Mouse (Mus musculus): Measurements from ENCODE around the gene Gm20538. TPM values are rescaled to one million over a fixed set of nuclear protein-coding genes. Genes with fewer than 3 reads are reported as not detected.
A peak's percentile ranks its signal among the peaks of the same experiment; 100 is the strongest.

The Gm20538 gene
- total RNA-seq (2021), result not detected
- long read RNA-seq, experiment 1, result 0 reads
- long read RNA-seq, experiment 2, partial matches to known transcripts, result 0 of 1 reads
- long read RNA-seq, experiment 2, other reads (novel, unspliced or antisense), result 1 of 1 reads

- intact Hi-C loops (cut with DNase I), result no loop called here
- no peak for DNase-seq
These were observed at the start of gene Gm20538 for GRCm38 (mm10) chr19:44552731-44553130. Gene Gm20538, minus strand, starts transcription at chr19:44552831.

- no peak for DNase-seq
- intact Hi-C loops (cut with DNase I), result no loop called here
These were observed 41.5 kb upstream of the Gm20538 start for GRCm38 (mm10) chr19:44594180-44594579.

- no peak for DNase-seq
- intact Hi-C loops (cut with DNase I), result no loop called here
These were observed 39.0 kb upstream of the Gm20538 start for GRCm38 (mm10) chr19:44591638-44592037.

GRCm38 (mm10) chr19:44590992-44591391 is 38.4 kb upstream of the Gm20538 start:
- DNase-seq, result no peak
- intact Hi-C loops (cut with DNase I), result no loop called here

GRCm38 (mm10) chr19:44589591-44590223 is 37.1 kb upstream of the Gm20538 start:
- intact Hi-C loops (cut with DNase I), result no loop called here
- DNase-seq, result no peak

- intact Hi-C loops (cut with DNase I), result no loop called here
These were observed 35.4 kb upstream of the Gm20538 start for GRCm38 (mm10) chr19:44588036-44588435.

GRCm38 (mm10) chr19:44582638-44583309 is 30.1 kb upstream of the Gm20538 start:
- intact Hi-C loops (cut with DNase I), result loop anchor here (5.0 kb wide), 1 partner anchor 175 kb away; the partner anchor contains the start of gene Pax2
- DNase-seq, result peak; percentile 88 to 90

More at GRCm38 (mm10) chr19:44588036-44588435, 35.4 kb upstream of the Gm20538 start:
- no peak for DNase-seq

GRCm38 (mm10) chr19:44582103-44582502 is 29.5 kb upstream of the Gm20538 start:
- intact Hi-C loops (cut with DNase I), result loop anchor here (5.0 kb wide), 1 partner anchor 175 kb away; the partner anchor contains the start of gene Pax2
- no peak for DNase-seq

GRCm38 (mm10) chr19:44578038-44578437 is 25.4 kb upstream of the Gm20538 start:
- no peak for DNase-seq
- intact Hi-C loops (cut with DNase I), result no loop called here

- DNase-seq, result no peak
- intact Hi-C loops (cut with DNase I), result no loop called here
These were observed 23.6 kb upstream of the Gm20538 start for GRCm38 (mm10) chr19:44576275-44576674.

- intact Hi-C loops (cut with DNase I), result no loop called here
- DNase-seq, result no peak
These were observed 15.1 kb upstream of the Gm20538 start for GRCm38 (mm10) chr19:44567763-44568162.

GRCm38 (mm10) chr19:44564006-44564405 is 11.4 kb upstream of the Gm20538 start:
- intact Hi-C loops (cut with DNase I), result no loop called here
- no peak for DNase-seq

- intact Hi-C loops (cut with DNase I), result no loop called here
These were observed 10.1 kb upstream of the Gm20538 start, which contains the start of gene Hif1an for GRCm38 (mm10) chr19:44562652-44563206. Gene Hif1an, plus strand, starts transcription at chr19:44562850.

GRCm38 (mm10) chr19:44554861-44555590 is 2.4 kb upstream of the Gm20538 start, which contains the start of gene Ndufb8:
Gene Ndufb8, minus strand, starts transcription at chr19:44555440.
- peak; percentile 92 to 95 for DNase-seq
- intact Hi-C loops (cut with DNase I), result no loop called here

More at GRCm38 (mm10) chr19:44562652-44563206, 10.1 kb upstream of the Gm20538 start, which contains the start of gene Hif1an:
- peak; percentile 90 to 94 for DNase-seq

- DNase-seq, result no peak
- intact Hi-C loops (cut with DNase I), result no loop called here
These were observed 1.8 kb upstream of the Gm20538 start for GRCm38 (mm10) chr19:44554490-44554860.

GRCm38 (mm10) chr19:44553286-44553685 is 655 bp upstream of the Gm20538 start:
- no peak for DNase-seq
- intact Hi-C loops (cut with DNase I), result no loop called here

- DNase-seq, result peak; percentile 56 to 57
- intact Hi-C loops (cut with DNase I), result no loop called here
These were observed 7.2 kb downstream of the Gm20538 start, which contains the start of gene Sec31b for GRCm38 (mm10) chr19:44545321-44546041. Gene Sec31b, minus strand, starts transcription at chr19:44545864.

GRCm38 (mm10) chr19:44544775-44545174 is 7.9 kb downstream of the Gm20538 start:
- intact Hi-C loops (cut with DNase I), result loop anchor here (5.0 kb wide), 1 partner anchor 172 kb away; no protein-coding TSS in a partner anchor
- DNase-seq, result peak; percentile 56 to 65

GRCm38 (mm10) chr19:44544372-44544771 is 8.3 kb downstream of the Gm20538 start:
- intact Hi-C loops (cut with DNase I), result loop anchor here (5.0 kb wide), 1 partner anchor 172 kb away; no protein-coding TSS in a partner anchor
- DNase-seq, result no peak
